Mouse (Mus musculus): ENCODE data around the gene Fam124a. TPM values are rescaled to one million over a fixed set of nuclear protein-coding genes. Genes with fewer than 3 reads are reported as not detected.

The Fam124a gene
- total RNA-seq, 2 experiments from 2014 or later: not detected

DNA sequence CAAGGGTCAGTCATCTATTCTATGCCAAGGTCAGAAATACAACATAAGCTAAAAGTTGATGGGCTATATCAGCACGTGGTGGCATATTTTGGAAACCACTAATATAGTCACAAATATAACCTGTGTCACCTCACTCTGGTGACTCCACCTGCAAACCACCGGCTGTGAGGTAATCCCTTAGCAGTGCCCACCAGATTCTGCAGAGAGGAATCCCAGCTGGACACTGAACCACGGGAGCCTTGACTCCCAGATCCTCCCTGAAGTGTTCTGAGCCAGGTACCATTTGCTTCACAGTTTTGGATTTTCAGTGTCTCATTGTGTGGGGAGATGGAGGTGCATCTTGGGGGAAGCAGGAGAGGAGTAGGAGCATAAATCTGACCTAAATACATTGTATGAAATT lies 94.8 kb downstream of the Fam124a start:
- no peak for ATAC-seq (replicated peaks; ENCODE audit: low FRiP score, poor library complexity, severe bottlenecking)

- no peak for ATAC-seq (replicated peaks; ENCODE audit: low FRiP score, poor library complexity, severe bottlenecking)
These were observed 96.2 kb downstream of the Fam124a start for GRCm38 (mm10) chr14:62651771-62652170.

DNA sequence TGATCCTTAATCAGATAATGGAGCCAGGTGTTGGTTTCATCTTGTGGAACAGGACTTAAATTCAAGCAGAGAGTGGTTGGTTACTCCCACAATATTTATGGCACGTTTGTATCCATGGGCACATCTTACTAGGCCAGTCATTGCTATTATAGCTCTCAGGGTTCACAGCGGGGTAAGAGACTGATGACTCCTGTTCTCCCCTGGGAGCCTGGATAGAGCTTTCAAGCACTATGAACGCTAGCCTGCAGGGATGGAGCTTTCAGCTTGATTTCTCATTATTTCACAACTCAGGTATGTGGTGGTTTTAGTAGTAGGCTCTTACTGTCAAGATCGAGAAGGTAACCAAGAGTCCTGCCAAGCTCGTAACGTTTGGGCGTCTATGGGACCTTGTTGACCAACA lies 100.5 kb downstream of the Fam124a start:
- ATAC-seq (replicated peaks; ENCODE audit: low FRiP score, poor library complexity, severe bottlenecking): no peak

DNA sequence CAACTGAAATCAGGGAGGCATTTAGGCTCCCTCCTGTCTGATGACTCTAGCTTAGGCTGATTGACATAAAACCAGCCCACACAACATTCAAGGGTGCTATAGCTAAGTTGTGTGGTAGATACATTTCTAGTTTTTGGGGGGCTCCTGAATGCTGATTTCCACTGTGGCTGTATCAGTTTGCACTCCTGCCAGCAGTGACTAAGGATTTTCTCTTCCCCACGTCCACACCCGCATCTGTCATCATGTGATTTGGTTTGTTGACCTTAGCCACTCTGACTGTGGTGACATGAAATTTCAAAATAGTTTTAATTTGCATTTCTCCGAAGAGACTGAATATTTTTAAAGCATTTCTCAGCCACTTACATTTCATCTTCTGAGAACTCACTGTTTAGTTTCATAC lies 101.9 kb downstream of the Fam124a start:
- no peak for ATAC-seq (replicated peaks; ENCODE audit: low FRiP score, poor library complexity, severe bottlenecking)

Other genes with a start within 250 kb of the Fam124a start
- not detected in 2 replicates for gene Gucy1b2, start 99.4 kb upstream of the Fam124a start, total RNA-seq (2015; ENCODE audit: low replicate concordance)
- gene Gucy1b2, start 99.4 kb upstream of the Fam124a start, total RNA-seq (2017; ENCODE audit: low replicate concordance): not detected in 2 replicates
- gene Gm4131, start 11.2 kb downstream of the Fam124a start, total RNA-seq (2015; ENCODE audit: low replicate concordance): not detected in 2 replicates
- not detected in 2 replicates for gene Gm4131, start 11.2 kb downstream of the Fam124a start, total RNA-seq (2017; ENCODE audit: low replicate concordance)
- not detected in 2 replicates for gene Serpine3, start 107.9 kb downstream of the Fam124a start, total RNA-seq (2015; ENCODE audit: low replicate concordance)
- gene Serpine3, start 107.9 kb downstream of the Fam124a start, total RNA-seq (2017; ENCODE audit: low replicate concordance): not detected in 2 replicates
- gene Ints6, start 205.4 kb downstream of the Fam124a start, total RNA-seq (2015; ENCODE audit: low replicate concordance): 45.0 and 75.9 TPM in 2 replicates
- 71.6 and 73.5 TPM in 2 replicates for gene Ints6, start 205.4 kb downstream of the Fam124a start, total RNA-seq (2017; ENCODE audit: low replicate concordance)

Data from erythroid progenitor cell, adult 5-6 weeks (primary cell).